Mouse (Mus musculus): ENCODE results near the gene Gdf15. TPM values are rescaled to one million over a fixed set of nuclear protein-coding genes. Genes with fewer than 3 reads are reported as not detected.

Gene Gdf15
- total and polyA plus RNA-seq, 3 experiments = 0.15 to 0.63 TPM; not detected in 1

DNA sequence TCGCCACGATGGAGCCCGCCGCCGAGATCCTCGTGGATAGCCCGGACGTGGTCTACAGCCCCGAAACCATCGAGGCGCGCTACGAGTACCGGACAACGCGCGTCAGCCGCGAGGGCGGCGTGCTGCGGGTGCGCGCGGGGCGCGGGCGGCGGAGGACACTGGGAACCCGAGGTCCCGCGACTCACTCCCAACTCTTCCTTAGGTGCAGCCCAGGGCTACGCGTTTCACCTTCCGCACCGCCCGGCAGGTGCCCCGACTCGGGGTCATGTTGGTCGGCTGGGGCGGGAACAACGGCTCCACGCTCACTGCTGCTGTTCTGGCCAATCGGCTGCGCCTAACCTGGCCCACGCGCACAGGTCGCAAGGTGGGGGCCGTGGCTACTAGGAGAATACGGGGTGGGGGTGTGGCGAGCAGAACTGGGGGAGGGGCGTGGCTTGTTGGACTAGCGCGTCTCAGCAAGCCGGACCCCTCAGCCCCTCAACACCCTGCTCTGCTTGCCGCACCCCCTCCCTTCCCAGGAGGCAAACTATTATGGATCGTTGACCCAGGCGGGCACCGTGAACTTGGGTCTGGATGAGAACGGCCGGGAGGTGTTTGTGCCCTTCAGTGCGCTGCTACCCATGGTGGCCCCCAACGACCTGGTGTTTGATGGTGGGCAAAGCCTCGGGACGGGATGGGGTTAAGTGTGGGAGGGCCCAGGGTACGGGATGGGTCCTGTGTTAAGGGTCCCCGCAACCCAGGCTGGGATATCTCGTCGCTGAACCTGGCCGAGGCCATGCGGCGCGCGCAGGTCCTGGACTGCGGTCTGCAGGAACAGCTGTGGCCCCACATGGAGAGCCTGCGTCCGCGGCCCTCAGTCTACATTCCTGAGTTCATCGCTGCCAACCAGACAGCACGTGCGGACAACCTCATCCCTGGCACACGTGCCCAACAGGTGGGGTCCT is 37.4 kb downstream of the Gdf15 start:
- H3K36me3 ChIP-seq (ENCODE audit: control insufficient read depth in 1 of 2, insufficient read depth in 2 of 2, low read length in 2 of 2) = no peaks in the 10 kb centered on the region
- H3K27ac ChIP-seq (ENCODE audit: control insufficient read depth, low read depth, low read length) = peak overlapping the region; percentile 67; the same call in 1 of the 2 replicates
- TF ChIP-seq MAZ (IDR thresholded peaks at IDR 0.05; ENCODE audit: low read depth, low read length) (0 out of 2 replicates have a peak, but pooled peaks have one; percentile 24), MXI1 (IDR thresholded peaks at IDR 0.05; ENCODE audit: low read depth, low read length) (no peak; the same call in none of the 2 replicates)
- H3K4me1 ChIP-seq (ENCODE audit: control insufficient read depth in 1 of 2, insufficient read depth in 2 of 2, low read length in 2 of 2) = peaks cover 3 to 11% of the 10 kb centered on the region in 2 experiments; a peak in 3 of 4 replicates
- H3K9ac ChIP-seq (ENCODE audit: control insufficient read depth, low read depth, low read length, poor library complexity, severe bottlenecking) = peak overlapping the region; percentile 92
- no peaks in the 10 kb centered on the region for H3K9me3 ChIP-seq (replicated peaks; ENCODE audit: insufficient read depth, low read length)
- peak; percentile 67 for DNase-seq (ENCODE audit: low read depth, low spot score)
- H3K27me3 ChIP-seq (ENCODE audit: control insufficient read depth in 1 of 2, insufficient read depth in 2 of 2, low read length in 2 of 2) = no peaks in the 10 kb centered on the region
- peak overlapping the region; percentile 58 to 95 for H3K4me3 ChIP-seq (ENCODE audit: control insufficient read depth in 1 of 2, insufficient read depth in 1 of 2, low read depth in 2 of 2, low read length in 2 of 2)
- H3K79me2 ChIP-seq (ENCODE audit: control insufficient read depth, insufficient read depth, low read length, poor library complexity) = peaks cover 7% of the 10 kb centered on the region

DNA sequence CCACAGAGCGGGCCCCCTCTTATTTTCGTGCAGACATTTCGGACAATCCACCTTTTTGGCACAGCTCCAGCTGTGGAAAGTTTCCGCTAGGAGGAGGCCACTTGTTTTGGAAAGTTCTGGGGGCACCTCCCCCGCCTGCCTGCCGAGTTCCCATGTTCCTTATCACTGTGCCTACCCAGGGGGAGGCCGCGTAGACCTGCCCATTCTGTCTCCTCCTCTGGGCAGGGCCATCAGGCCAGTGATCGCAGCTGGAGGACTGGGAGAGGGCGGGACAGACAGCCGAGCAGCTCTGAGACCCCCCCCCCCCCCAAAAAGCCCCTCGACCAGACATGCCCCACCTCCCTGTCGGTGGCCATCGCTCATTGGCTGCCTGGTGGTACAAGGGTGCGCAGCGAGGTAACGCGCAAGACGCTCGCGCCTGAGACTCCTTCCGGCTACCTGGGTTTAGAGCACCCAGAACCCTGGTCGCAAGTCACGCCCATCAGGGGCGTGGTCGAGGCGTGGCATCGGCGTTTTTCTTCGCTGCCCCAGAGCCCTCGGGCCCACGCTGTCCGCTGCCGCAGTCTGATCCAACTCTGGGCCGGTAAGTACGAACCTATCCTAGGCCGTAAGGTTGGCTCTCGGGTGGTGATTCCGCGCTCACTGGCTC is 38.2 kb downstream of the Gdf15 start, which contains the start of gene Isyna1:
TSS of gene Isyna1 (plus strand) at position 413 of the 649 bp plus-strand sequence.
- H3K4me3 ChIP-seq (ENCODE audit: control insufficient read depth in 1 of 2, insufficient read depth in 1 of 2, low read depth in 2 of 2, low read length in 2 of 2) = peak within 1 kb of the TSS; percentile 79 to 95
- peak; percentile 99 for DNase-seq (ENCODE audit: low read depth, low spot score)
- H3K9ac ChIP-seq (ENCODE audit: control insufficient read depth, low read depth, low read length, poor library complexity, severe bottlenecking) = peak within 1 kb of the TSS; percentile 92
- no peaks in the 10 kb centered on the region for H3K9me3 ChIP-seq (replicated peaks; ENCODE audit: insufficient read depth, low read length)
- no peaks in the 10 kb centered on the region for H3K27me3 ChIP-seq (ENCODE audit: control insufficient read depth in 1 of 2, insufficient read depth in 2 of 2, low read length in 2 of 2)
- H3K36me3 ChIP-seq (ENCODE audit: control insufficient read depth in 1 of 2, insufficient read depth in 2 of 2, low read length in 2 of 2) = no peaks in the 10 kb centered on the region
- H3K4me1 ChIP-seq (ENCODE audit: control insufficient read depth in 1 of 2, insufficient read depth in 2 of 2, low read length in 2 of 2) = peaks cover 3 to 11% of the 10 kb centered on the region in 2 experiments; a peak in 3 of 4 replicates
- H3K79me2 ChIP-seq (ENCODE audit: control insufficient read depth, insufficient read depth, low read length, poor library complexity) = peaks cover 7% of the 10 kb centered on the region
- peak within 1 kb of the TSS; percentile 67 for H3K27ac ChIP-seq (ENCODE audit: control insufficient read depth, low read depth, low read length)
- TF ChIP-seq ZNF384 (IDR thresholded peaks at IDR 0.05; ENCODE audit: low read depth, low read length) (no peak), MYB (IDR thresholded peaks at IDR 0.05; ENCODE audit: low read depth, low read length) (no peak), HCFC1 (IDR thresholded peaks at IDR 0.05; ENCODE audit: low read depth, low read length) (peak; percentile 78), USF1 (IDR thresholded peaks at IDR 0.05; ENCODE audit: low read depth, low read length) (no peak), RAD21 (IDR thresholded peaks at IDR 0.05; ENCODE audit: low read depth, low read length) (no peak), SIN3A (IDR thresholded peaks at IDR 0.05; ENCODE audit: low read length) (peak; percentile 65; the same call in 1 of the 2 replicates), TAL1 (IDR thresholded peaks at IDR 0.05; ENCODE audit: low read length) (no peak), NELFE (IDR thresholded peaks at IDR 0.05; ENCODE audit: low read depth, low read length) (peak; percentile 85), POLR2AphosphoS2 (IDR thresholded peaks at IDR 0.05; ENCODE audit: low read length) (0 out of 2 replicates have a peak, but pooled peaks have one; percentile 55), SMC3 (IDR thresholded peaks at IDR 0.05; ENCODE audit: low read depth, low read length) (no peak), MYC (IDR thresholded peaks at IDR 0.05; ENCODE audit: low read depth, low read length) (0 out of 2 replicates have a peak, but pooled peaks have one; percentile 18), GABPA (IDR thresholded peaks at IDR 0.05; ENCODE audit: low read depth, low read length) (no peak), GATA1 (IDR thresholded peaks at IDR 0.05; ENCODE audit: low read depth, low read length) (peak; percentile 56), NRF1 (IDR thresholded peaks at IDR 0.05; ENCODE audit: insufficient read depth, low read depth, low read length, poor library complexity, severe bottlenecking) (peak; percentile 89), ELF1 (IDR thresholded peaks at IDR 0.05; ENCODE audit: low read depth, low read length) (peak; percentile 89), KAT2A (conservative IDR thresholded peaks at IDR 0.05; ENCODE audit: low read depth, low read length) (no peak; the same call in 1 of the 2 replicates), JUND (IDR thresholded peaks at IDR 0.05; ENCODE audit: low read depth, low read length) (no peak), MAFK (IDR thresholded peaks at IDR 0.05; ENCODE audit: borderline replicate concordance, low read depth, low read length) (no peak), TBP (IDR thresholded peaks at IDR 0.05; ENCODE audit: low read depth, low read length) (peak; percentile 80), RCOR1 (IDR thresholded peaks at IDR 0.05; ENCODE audit: low read depth, low read length) (no peak), ZKSCAN1 (IDR thresholded peaks at IDR 0.05; ENCODE audit: low read depth, low read length) (no peak), CTCF (IDR thresholded peaks at IDR 0.05 in 2 of 3, conservative IDR thresholded peaks at IDR 0.05 in 1 of 3; ENCODE audit: control insufficient read depth in 1 of 3, insufficient read depth in 1 of 3, low read depth in 2 of 3, low read length in 3 of 3, poor library complexity in 1 of 3, severe bottlenecking in 1 of 3) (no peak), MAZ (IDR thresholded peaks at IDR 0.05; ENCODE audit: low read depth, low read length) (no peak; the same call in 1 of the 2 replicates), E2F4 (IDR thresholded peaks at IDR 0.05; ENCODE audit: borderline replicate concordance, low read depth, low read length) (no peak), ZMIZ1 (IDR thresholded peaks at IDR 0.05; ENCODE audit: low read depth, low read length) (no peak), UBTF (IDR thresholded peaks at IDR 0.05; ENCODE audit: borderline replicate concordance, insufficient read depth, low read depth, low read length) (no peak), POLR2A (IDR thresholded peaks at IDR 0.05; ENCODE audit: control insufficient read depth in 1 of 2, insufficient read depth in 1 of 2, low read depth in 1 of 2, low read length in 2 of 2, poor library complexity in 1 of 2) (peak; percentile 70 to 93; a peak in 3 of 4 replicates), CHD1 (IDR thresholded peaks at IDR 0.05; ENCODE audit: low read depth, low read length) (no peak)

All from MEL (cell line).